Mouse (Mus musculus) thymus, adult 2 months (tissue): ENCODE data around the gene Kif6.

Source experiments
- CTCF ChIP-seq: fragments of 200-500 bp; IDR thresholded peaks from 2 replicates; pipeline ENCODE4 v1.5.1; 2012; ENCODE audit warnings: mild to moderate bottlenecking, control low read depth, low read length, moderate library complexity, borderline replicate concordance; ENCODE audit not compliant: control insufficient read depth, poor library complexity, insufficient read depth; ENCODE audit errors: extremely low read depth
- POLR2A ChIP-seq: fragments of 200-500 bp; IDR thresholded peaks from 2 replicates; pipeline ENCODE4 v1.6.1; 2012; ENCODE audit warnings: mild to moderate bottlenecking, low read length, control low read depth, moderate library complexity; ENCODE audit not compliant: control insufficient read depth, poor library complexity, insufficient read depth; ENCODE audit errors: extremely low read depth

DNA sequence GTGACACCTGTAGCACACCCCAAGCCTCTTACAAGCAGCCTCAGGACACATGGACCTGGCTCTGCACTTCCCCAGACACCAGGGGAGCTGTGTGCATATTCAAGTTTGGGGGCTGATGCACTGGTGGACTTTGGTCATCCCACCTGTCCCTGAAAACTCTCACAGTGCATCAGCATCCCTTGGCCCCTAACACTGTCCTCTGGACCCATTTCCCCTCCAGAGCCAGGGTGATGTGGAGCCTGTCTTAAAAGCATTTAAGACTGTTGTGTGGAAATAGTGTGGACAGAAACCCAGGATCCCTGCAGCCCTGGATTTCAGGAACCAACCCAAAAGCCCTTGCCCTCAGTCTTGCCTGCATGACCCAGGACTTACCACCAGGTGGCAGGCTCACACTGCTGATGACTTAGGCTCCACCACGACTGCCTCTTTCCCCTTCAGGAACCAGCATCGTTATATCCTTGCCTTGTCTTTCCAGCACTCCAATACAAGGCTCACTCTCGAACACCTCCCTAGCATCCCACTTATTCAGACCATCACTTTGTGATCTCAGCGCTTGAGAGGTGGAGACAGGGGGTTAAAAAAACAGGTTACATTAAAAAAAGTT, 320.8 kb downstream of the Kif6 start:
- TF ChIP-seq POLR2A (no peak), CTCF (peak; percentile 88)
